Mouse (Mus musculus) spleen, adult 2 months (tissue): ENCODE measurements around the gene Stom. TPM values are rescaled to one million over a fixed set of nuclear protein-coding genes. Genes with fewer than 3 reads are reported as not detected.

Experiments
- DNase-seq, 2 experiments: peaks; one replicate each; pipeline versions ENCODE4 v3.0.0 to v3.0.0-alpha.2; 2012 to 2021; ENCODE audit warnings: low spot score in 2 of 2, low read depth in 1 of 2
- H3K27ac ChIP-seq: fragments of 200-500 bp; 2 replicates; pipeline ENCODE4 v1.5.1; 2012; ENCODE audit warnings: low read length, inconsistent platforms; ENCODE audit not compliant: insufficient read depth
- H3K27me3 ChIP-seq: fragments of 200-500 bp; 2 replicates; pipeline ENCODE4 v1.6.1; 2012; ENCODE audit warnings: mild to moderate bottlenecking, moderate library complexity, low read length, inconsistent platforms; ENCODE audit not compliant: control insufficient read depth, insufficient read depth
- H3K36me3 ChIP-seq: fragments of 200-500 bp; 2 replicates; pipeline ENCODE4 v1.6.1; 2012; ENCODE audit warnings: mild to moderate bottlenecking, low read length, inconsistent platforms; ENCODE audit not compliant: control insufficient read depth, insufficient read depth
- H3K4me1 ChIP-seq: fragments of 200-500 bp; 2 replicates; pipeline ENCODE4 v1.6.1; 2011; ENCODE audit warnings: inconsistent platforms; ENCODE audit not compliant: control insufficient read depth, insufficient read depth, insufficient read length
- H3K4me3 ChIP-seq: fragments of 200-500 bp; 2 replicates; pipeline ENCODE4 v1.5.1; 2011; ENCODE audit warnings: mild to moderate bottlenecking, inconsistent platforms; ENCODE audit not compliant: insufficient read depth, insufficient read length; ENCODE audit errors: extremely low read depth
- CTCF ChIP-seq: fragments of 200-500 bp; IDR thresholded peaks from 2 replicates; pipeline ENCODE4 v1.5.1; 2011; ENCODE audit warnings: mild to moderate bottlenecking, inconsistent platforms; ENCODE audit not compliant: insufficient read depth, insufficient read length, insufficient replicate concordance; ENCODE audit errors: extremely low read depth
- POLR2A ChIP-seq: fragments of 200-500 bp; IDR thresholded peaks from 2 replicates; pipeline ENCODE4 v1.6.1; 2011; ENCODE audit warnings: low read depth, low read length, inconsistent platforms
- WGBS: fragments of 180-500 bp; shearing (Covaris S2); methylation state at CpG from one replicate; pipeline ENCODE4 v1.1.7; 2018; 5-methylcytosine and 5-hydroxymethylcytosine counted together
- polyA plus RNA-seq: library from polyadenylated mRNA; depleted of rRNA; stranded (reverse); fragments of >200 nt; gene quantifications from 2 replicates; pipeline ENCODE4 v1.2.3, GENCODE M21; 2012

Gene Stom
- polyA plus RNA-seq, 1 experiment, result 41.9 TPM

GRCm38 (mm10) chr2:35273536-35273935 is 63.2 kb downstream of the Stom start:
- peak overlapping the region; percentile 31; the same call in 1 of the 2 replicates for H3K27ac ChIP-seq
- H3K36me3 ChIP-seq, result no peaks in the 10 kb centered on the region
- H3K27me3 ChIP-seq, result no peaks in the 10 kb centered on the region
- DNase-seq, result no peak
- no peaks in the 10 kb centered on the region for H3K4me1 ChIP-seq
- no peak overlapping the region for H3K4me3 ChIP-seq
- WGBS, result 60% methylated on average over 2 of the region's 2 CpGs
- no peak for TF ChIP-seq CTCF

- no peak overlapping the region for H3K4me3 ChIP-seq
- TF ChIP-seq POLR2A (no peak), CTCF (no peak)
- H3K36me3 ChIP-seq, result no peaks in the 10 kb centered on the region
- H3K27me3 ChIP-seq, result no peaks in the 10 kb centered on the region
- H3K27ac ChIP-seq, result 0 out of 2 replicates have a peak overlapping the region, but pooled peaks have one; percentile 31
- H3K4me1 ChIP-seq, result no peaks in the 10 kb centered on the region
- 63% methylated on average over 6 of the region's 6 CpGs for WGBS
- no peak for DNase-seq
These were observed 63.9 kb downstream of the Stom start for GRCm38 (mm10) chr2:35272881-35273280.

- H3K27ac ChIP-seq, result no peak overlapping the region; the same call in 1 of the 2 replicates
These were observed 65.0 kb downstream of the Stom start for GRCm38 (mm10) chr2:35271817-35272216.

GRCm38 (mm10) chr2:35270531-35270984 is 66.2 kb downstream of the Stom start:
- no peak overlapping the region for H3K4me3 ChIP-seq
- 24% methylated on average over 10 of the region's 10 CpGs for WGBS
- H3K4me1 ChIP-seq, result no peaks in the 10 kb centered on the region; the same call in 1 of the 2 replicates
- peak; percentile 39 to 63 for DNase-seq
- TF ChIP-seq CTCF, result peak; percentile 85; the same call in 1 of the 2 replicates
- no peak for TF ChIP-seq POLR2A
- H3K27ac ChIP-seq, result no peak overlapping the region
- no peaks in the 10 kb centered on the region for H3K27me3 ChIP-seq
- H3K36me3 ChIP-seq, result no peaks in the 10 kb centered on the region

More at GRCm38 (mm10) chr2:35271817-35272216, 65.0 kb downstream of the Stom start:
- TF ChIP-seq POLR2A (no peak), CTCF (no peak)
- H3K27me3 ChIP-seq, result no peaks in the 10 kb centered on the region
- WGBS, result 83% methylated on average over 2 of the region's 2 CpGs
- H3K36me3 ChIP-seq, result no peaks in the 10 kb centered on the region
- H3K4me3 ChIP-seq, result no peak overlapping the region
- DNase-seq, result no peak
- no peaks in the 10 kb centered on the region for H3K4me1 ChIP-seq

GRCm38 (mm10) chr2:35269716-35270260 is 67.0 kb downstream of the Stom start:
- no peak overlapping the region for H3K4me3 ChIP-seq
- H3K27me3 ChIP-seq, result no peaks in the 10 kb centered on the region
- no peaks in the 10 kb centered on the region for H3K36me3 ChIP-seq
- no peaks in the 10 kb centered on the region; the same call in 1 of the 2 replicates for H3K4me1 ChIP-seq
- TF ChIP-seq CTCF (no peak), POLR2A (no peak)
- WGBS, result 70% methylated on average over 4 of the region's 4 CpGs
- DNase-seq, result no peak
- no peak overlapping the region for H3K27ac ChIP-seq

- Histone ChIP-seq H3K4me3 (no peak overlapping the region), H3K4me1 (no peaks in the 10 kb centered on the region; the same call in 1 of the 2 replicates), H3K36me3 (no peaks in the 10 kb centered on the region), H3K27me3 (no peaks in the 10 kb centered on the region), H3K27ac (no peak overlapping the region)
- 69% methylated on average over 6 of the region's 6 CpGs for WGBS
- TF ChIP-seq CTCF (no peak), POLR2A (no peak)
- DNase-seq, result no peak
These were observed 67.6 kb downstream of the Stom start for GRCm38 (mm10) chr2:35269136-35269535.

GRCm38 (mm10) chr2:35267876-35268566 is 68.8 kb downstream of the Stom start:
- DNase-seq, result no peak
- no peaks in the 10 kb centered on the region for H3K36me3 ChIP-seq
- no peak overlapping the region for H3K27ac ChIP-seq
- WGBS, result 90% methylated on average over 10 of the region's 10 CpGs
- H3K4me3 ChIP-seq, result no peak overlapping the region
- TF ChIP-seq POLR2A, result no peak
- TF ChIP-seq CTCF, result no peak
- H3K4me1 ChIP-seq, result no peaks in the 10 kb centered on the region; the same call in 1 of the 2 replicates
- no peaks in the 10 kb centered on the region for H3K27me3 ChIP-seq
